Mouse (Mus musculus) mature B cell (primary cell): Measurements from ENCODE around the gene Slc25a48.

Experiments used
- in situ Hi-C: fragments of 300-500 bp; cut with MboI; formaldehyde crosslinking; loops from 2 replicates; pipeline ENCODE4 v1.14.3; 2019

Gene Slc25a48

GRCm38 (mm10) chr13:56449239-56450030 lies 11.3 kb downstream of the Slc25a48 start:
- in situ Hi-C loops = no loop called here

- in situ Hi-C loops = no loop called here
These were observed 11.9 kb downstream of the Slc25a48 start for GRCm38 (mm10) chr13:56450035-56450434.

GRCm38 (mm10) chr13:56458001-56458400 lies 19.8 kb downstream of the Slc25a48 start:
- in situ Hi-C loops = no loop called here

- in situ Hi-C loops = no loop called here
These were observed 23.3 kb downstream of the Slc25a48 start for GRCm38 (mm10) chr13:56461460-56461859.

GRCm38 (mm10) chr13:56462791-56463190 lies 24.6 kb downstream of the Slc25a48 start:
- in situ Hi-C loops = no loop called here

- in situ Hi-C loops = no loop called here
These were observed 25.1 kb downstream of the Slc25a48 start for GRCm38 (mm10) chr13:56463261-56463660.

GRCm38 (mm10) chr13:56463750-56464149 lies 25.6 kb downstream of the Slc25a48 start:
- in situ Hi-C loops = no loop called here

- in situ Hi-C loops = no loop called here
These were observed 29.6 kb downstream of the Slc25a48 start for GRCm38 (mm10) chr13:56467786-56468185.

GRCm38 (mm10) chr13:56468536-56468935 lies 30.4 kb downstream of the Slc25a48 start:
- in situ Hi-C loops = no loop called here

GRCm38 (mm10) chr13:56471211-56471610 lies 33.1 kb downstream of the Slc25a48 start:
- in situ Hi-C loops = no loop called here

GRCm38 (mm10) chr13:56471951-56472350 lies 33.8 kb downstream of the Slc25a48 start:
- in situ Hi-C loops = no loop called here

GRCm38 (mm10) chr13:56472661-56473060 lies 34.5 kb downstream of the Slc25a48 start:
- in situ Hi-C loops = no loop called here

- in situ Hi-C loops = no loop called here
These were observed 37.2 kb downstream of the Slc25a48 start for GRCm38 (mm10) chr13:56475363-56475762.

GRCm38 (mm10) chr13:56476790-56477189 lies 38.6 kb downstream of the Slc25a48 start:
- in situ Hi-C loops = no loop called here

- in situ Hi-C loops = no loop called here
These were observed 39.1 kb downstream of the Slc25a48 start for GRCm38 (mm10) chr13:56477271-56477670.

GRCm38 (mm10) chr13:56478027-56478426 lies 39.9 kb downstream of the Slc25a48 start:
- in situ Hi-C loops = no loop called here

GRCm38 (mm10) chr13:56482146-56482545 lies 44.0 kb downstream of the Slc25a48 start, which contains the start of gene Il9:
Gene Il9, minus strand, starts transcription at chr13:56482246.
- in situ Hi-C loops = no loop called here

GRCm38 (mm10) chr13:56488012-56488411 lies 49.9 kb downstream of the Slc25a48 start:
- in situ Hi-C loops = no loop called here

GRCm38 (mm10) chr13:56494440-56494839 lies 56.3 kb downstream of the Slc25a48 start:
- in situ Hi-C loops = no loop called here

GRCm38 (mm10) chr13:56500132-56500531 lies 62.0 kb downstream of the Slc25a48 start:
- in situ Hi-C loops = no loop called here

GRCm38 (mm10) chr13:56500636-56501035 lies 62.5 kb downstream of the Slc25a48 start:
- in situ Hi-C loops = no loop called here

- in situ Hi-C loops = no loop called here
These were observed 63.8 kb downstream of the Slc25a48 start for GRCm38 (mm10) chr13:56501866-56502420.

GRCm38 (mm10) chr13:56506871-56507496 lies 68.8 kb downstream of the Slc25a48 start:
- in situ Hi-C loops = no loop called here
